Mouse (Mus musculus) neural tube, embryonic 12.5 days (tissue): Measurements from ENCODE around the gene Rapgef2. TPM values are rescaled to one million over a fixed set of nuclear protein-coding genes. Genes with fewer than 3 reads are reported as not detected.
"Not testable (repeated sequence)": the region's sequence is repeated elsewhere in the genome, so short reads cannot be mapped to it uniquely, and the experiment has no call there.

Source experiments
- ATAC-seq: fragments of 200-750 bp; cut with Nextera tagmentation; 2 replicates; pipeline ENCODE4 v1.8.0; 2017; ENCODE audit warnings: low read depth, mild to moderate bottlenecking, moderate TSS enrichment, moderate library complexity; ENCODE audit not compliant: low FRiP score
- H3K27ac ChIP-seq: fragments of 300-500 bp; sonication (generic); 2 replicates; pipeline ENCODE4 v1.5.1; 2016
- H3K27me3 ChIP-seq: fragments of 300-500 bp; sonication (generic); replicated peaks from 2 replicates; pipeline ENCODE4 v1.6.1; 2016; ENCODE audit warnings: mild to moderate bottlenecking
- H3K36me3 ChIP-seq: fragments of 300-500 bp; sonication (generic); 2 replicates; pipeline ENCODE4 v1.6.1; 2016; ENCODE audit warnings: mild to moderate bottlenecking
- H3K4me1 ChIP-seq: fragments of 300-500 bp; sonication (generic); 2 replicates; pipeline ENCODE4 v1.6.1; 2016
- H3K4me2 ChIP-seq: fragments of 300-500 bp; sonication (generic); replicated peaks from 2 replicates; pipeline ENCODE4 v1.6.1; 2016; ENCODE audit warnings: mild to moderate bottlenecking
- H3K4me3 ChIP-seq: fragments of 300-500 bp; sonication (generic); 2 replicates; pipeline ENCODE4 v1.5.1; 2016
- H3K9ac ChIP-seq: fragments of 300-500 bp; sonication (generic); 2 replicates; pipeline ENCODE4 v1.6.1; 2016; ENCODE audit warnings: mild to moderate bottlenecking
- H3K9me3 ChIP-seq: fragments of 300-500 bp; sonication (generic); 2 replicates; pipeline ENCODE4 v1.6.1; 2016; ENCODE audit warnings: mild to moderate bottlenecking
- WGBS: fragments of 180-500 bp; shearing (Covaris S2); methylation state at CpG from one replicate; pipeline ENCODE4 v1.1.7; 2016; 5-methylcytosine and 5-hydroxymethylcytosine counted together
- polyA plus RNA-seq: library from polyadenylated mRNA; unstranded; fragments of >200 nt; fragmentation: Nextera tagmentation; extraction: Ambion mirVana; gene quantifications from 2 replicates; pipeline ENCODE4 v1.2.1, GENCODE M21; 2016

Rapgef2 gene
- polyA plus RNA-seq, 1 experiment from 2014 or later, result 8.9 TPM

GRCm38 (mm10) chr3:79171146-79171545, 115.2 kb downstream of the Rapgef2 start:
- H3K9me3 ChIP-seq, H3K4me3 ChIP-seq, H3K27ac ChIP-seq, H3K4me2 ChIP-seq, H3K36me3 ChIP-seq, H3K27me3 ChIP-seq, H3K9ac ChIP-seq, H3K4me1 ChIP-seq, ATAC-seq: not testable (repeated sequence)
- 94% methylated on average over 8 of the region's 8 CpGs for WGBS

- H3K9ac ChIP-seq, result no peak overlapping the region
- H3K4me3 ChIP-seq, result no peak overlapping the region
- H3K4me2 ChIP-seq, result no peak overlapping the region
- no peaks in the 10 kb centered on the region for H3K27me3 ChIP-seq
- no peak overlapping the region for H3K27ac ChIP-seq
- ATAC-seq, result no peak
- no peaks in the 10 kb centered on the region for H3K4me1 ChIP-seq
- no peaks in the 10 kb centered on the region for H3K9me3 ChIP-seq
- 71% methylated on average over 2 of the region's 2 CpGs for WGBS
- H3K36me3 ChIP-seq, result 0 out of 2 replicates have a peak, but pooled peaks cover 4% of the 10 kb centered on the region
Observed at GRCm38 (mm10) chr3:79168168-79168827, 118.0 kb downstream of the Rapgef2 start.

- no peak overlapping the region for H3K4me2 ChIP-seq
- no peak overlapping the region for H3K27ac ChIP-seq
- H3K36me3 ChIP-seq, result 0 out of 2 replicates have a peak, but pooled peaks cover 4% of the 10 kb centered on the region
- no peak overlapping the region for H3K4me3 ChIP-seq
- no peaks in the 10 kb centered on the region for H3K27me3 ChIP-seq
- ATAC-seq, result no peak
- no peaks in the 10 kb centered on the region for H3K9me3 ChIP-seq
- no peaks in the 10 kb centered on the region for H3K4me1 ChIP-seq
- 87% methylated on average over 2 of the region's 2 CpGs for WGBS
- no peak overlapping the region for H3K9ac ChIP-seq
Observed at GRCm38 (mm10) chr3:79167586-79167985, 118.7 kb downstream of the Rapgef2 start.

GRCm38 (mm10) chr3:79161834-79162401, 124.4 kb downstream of the Rapgef2 start:
- 68% methylated on average over 6 of the region's 6 CpGs for WGBS
- H3K36me3 ChIP-seq, result no peaks in the 10 kb centered on the region
- H3K4me2 ChIP-seq, result no peak overlapping the region
- peaks cover 5% of the 10 kb centered on the region for H3K4me1 ChIP-seq
- H3K27ac ChIP-seq, result peak overlapping the region; percentile 7; the same call in 1 of the 2 replicates
- no peaks in the 10 kb centered on the region for H3K27me3 ChIP-seq
- H3K4me3 ChIP-seq, result no peak overlapping the region
- H3K9me3 ChIP-seq, result no peaks in the 10 kb centered on the region
- no peak for ATAC-seq
- no peak overlapping the region for H3K9ac ChIP-seq

GRCm38 (mm10) chr3:79161093-79161723, 125.1 kb downstream of the Rapgef2 start:
- 51% methylated on average over 6 of the region's 6 CpGs for WGBS
- H3K9me3 ChIP-seq, result no peaks in the 10 kb centered on the region
- no peak for ATAC-seq
- H3K4me3 ChIP-seq, result no peak overlapping the region
- H3K9ac ChIP-seq, result no peak overlapping the region
- no peaks in the 10 kb centered on the region for H3K27me3 ChIP-seq
- no peaks in the 10 kb centered on the region for H3K36me3 ChIP-seq
- H3K4me1 ChIP-seq, result peaks cover 5% of the 10 kb centered on the region
- H3K4me2 ChIP-seq, result no peak overlapping the region
- H3K27ac ChIP-seq, result 0 out of 2 replicates have a peak overlapping the region, but pooled peaks have one; percentile 7

- no peak for ATAC-seq
- Histone ChIP-seq H3K27ac (no peak overlapping the region), H3K4me3 (no peak overlapping the region), H3K9ac (no peak overlapping the region), H3K27me3 (no peaks in the 10 kb centered on the region), H3K4me2 (no peak overlapping the region), H3K9me3 (no peaks in the 10 kb centered on the region), H3K36me3 (no peaks in the 10 kb centered on the region), H3K4me1 (peaks cover 5% of the 10 kb centered on the region)
Observed at GRCm38 (mm10) chr3:79158254-79158653, 128.1 kb downstream of the Rapgef2 start.

- H3K4me2 ChIP-seq, result no peak overlapping the region
- no peaks in the 10 kb centered on the region for H3K9me3 ChIP-seq
- H3K36me3 ChIP-seq, result no peaks in the 10 kb centered on the region
- H3K9ac ChIP-seq, result no peak overlapping the region
- no peak overlapping the region for H3K27ac ChIP-seq
- ATAC-seq, result no peak
- no peaks in the 10 kb centered on the region for H3K27me3 ChIP-seq
- WGBS, result 81% methylated on average over 5 of the region's 5 CpGs
- H3K4me1 ChIP-seq, result no peaks in the 10 kb centered on the region
- no peak overlapping the region for H3K4me3 ChIP-seq
Observed at GRCm38 (mm10) chr3:79153039-79153487, 133.3 kb downstream of the Rapgef2 start.

- H3K36me3 ChIP-seq, result no peaks in the 10 kb centered on the region
- peaks cover 31% of the 10 kb centered on the region for H3K4me1 ChIP-seq
- 41% methylated on average over 10 of the region's 10 CpGs for WGBS
- peak overlapping the region; percentile 41 for H3K4me2 ChIP-seq
- H3K27ac ChIP-seq, result peak overlapping the region; percentile 34; the same call in 1 of the 2 replicates
- H3K9me3 ChIP-seq, result no peaks in the 10 kb centered on the region
- peak overlapping the region; percentile 5; the same call in 1 of the 2 replicates for H3K9ac ChIP-seq
- no peaks in the 10 kb centered on the region for H3K27me3 ChIP-seq
- H3K4me3 ChIP-seq, result no peak overlapping the region
- peak; percentile 70 for ATAC-seq
Observed at GRCm38 (mm10) chr3:79145407-79146055, 140.8 kb downstream of the Rapgef2 start.

- 19% methylated on average over 13 of the region's 13 CpGs for WGBS
- H3K4me1 ChIP-seq, result peaks cover 38% of the 10 kb centered on the region
- H3K9ac ChIP-seq, result peak overlapping the region; percentile 5; the same call in 1 of the 2 replicates
- peak; percentile 30 for ATAC-seq
- no peak overlapping the region for H3K27ac ChIP-seq
- no peak overlapping the region for H3K4me3 ChIP-seq
- no peaks in the 10 kb centered on the region for H3K36me3 ChIP-seq
- no peaks in the 10 kb centered on the region for H3K9me3 ChIP-seq
- no peaks in the 10 kb centered on the region for H3K27me3 ChIP-seq
- H3K4me2 ChIP-seq, result peak overlapping the region; percentile 41
Observed at GRCm38 (mm10) chr3:79144672-79145406, 141.5 kb downstream of the Rapgef2 start.

- no peak for ATAC-seq
- Histone ChIP-seq H3K4me1 (peaks cover 42% of the 10 kb centered on the region), H3K9ac (no peak overlapping the region), H3K4me3 (no peak overlapping the region), H3K27ac (no peak overlapping the region), H3K27me3 (no peaks in the 10 kb centered on the region), H3K4me2 (peak overlapping the region; percentile 41), H3K9me3 (no peaks in the 10 kb centered on the region), H3K36me3 (no peaks in the 10 kb centered on the region)
- 50% methylated on average over 6 of the region's 6 CpGs for WGBS
Observed at GRCm38 (mm10) chr3:79144085-79144484, 142.2 kb downstream of the Rapgef2 start.

GRCm38 (mm10) chr3:79139245-79139644, 147.1 kb downstream of the Rapgef2 start:
- Histone ChIP-seq H3K9me3 (no peaks in the 10 kb centered on the region), H3K4me1 (peaks cover 18% of the 10 kb centered on the region), H3K4me3 (no peak overlapping the region), H3K9ac (no peak overlapping the region), H3K36me3 (no peaks in the 10 kb centered on the region), H3K27me3 (no peaks in the 10 kb centered on the region), H3K4me2 (no peak overlapping the region), H3K27ac (no peak overlapping the region)
- WGBS, result 33% methylated on average over 3 of the region's 3 CpGs
- no peak for ATAC-seq
